Mouse (Mus musculus): Measurements from ENCODE around the gene Rfx4. TPM values are rescaled to one million over a fixed set of nuclear protein-coding genes. Genes with fewer than 3 reads are reported as not detected.

The Rfx4 gene
- polyA plus RNA-seq, 1 experiment from 2014 or later: not detected

- DNase-seq (no peak), ATAC-seq (ENCODE audit: low read depth) (no peak)
- Histone ChIP-seq H3K27me3 (no peaks in the 10 kb centered on the region), H3K4me3 (replicated peaks) (no peak overlapping the region), H3K9ac (no peak overlapping the region), H3K27ac (no peak overlapping the region), H3K36me3 (peaks cover 40% of the 10 kb centered on the region), H3K4me1 (replicated peaks) (no peaks in the 10 kb centered on the region), H3K9me3 (replicated peaks) (no peaks in the 10 kb centered on the region), H3K4me2 (no peak overlapping the region)
- 73% methylated on average over 12 of the region's 12 CpGs for WGBS (ENCODE audit: insufficient replicate concordance)
Measured at GRCm38 (mm10) chr10:84722711-84723110, 33.2 kb upstream of the Rfx4 start.

DNA sequence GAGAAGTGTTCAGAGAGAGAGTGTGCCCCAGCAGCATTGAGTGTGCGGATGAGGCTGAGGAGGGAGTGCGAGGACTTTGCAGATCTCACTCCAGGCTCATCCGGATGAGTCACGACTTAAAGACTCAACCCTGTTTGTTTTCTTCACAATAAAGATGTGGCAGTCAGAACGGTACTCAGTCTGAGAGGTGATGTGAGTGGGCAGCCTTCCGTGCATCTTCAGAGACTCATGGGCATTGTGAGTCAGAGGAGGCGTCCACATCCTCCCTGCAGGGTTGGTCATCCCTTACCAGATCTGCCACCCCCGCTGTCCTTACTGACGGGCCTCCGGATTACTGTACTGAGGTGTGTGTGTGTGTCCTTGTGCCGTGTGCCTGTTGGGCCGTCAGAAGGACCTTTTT is 28.9 kb upstream of the Rfx4 start:
- Histone ChIP-seq H3K36me3 (peaks cover 20% of the 10 kb centered on the region), H3K9me3 (replicated peaks) (no peaks in the 10 kb centered on the region), H3K27ac (no peak overlapping the region), H3K4me3 (replicated peaks) (no peak overlapping the region), H3K9ac (no peak overlapping the region), H3K4me2 (no peak overlapping the region), H3K4me1 (replicated peaks) (no peaks in the 10 kb centered on the region), H3K27me3 (no peaks in the 10 kb centered on the region)
- WGBS (ENCODE audit: insufficient replicate concordance): 81% methylated on average over 12 of the region's 12 CpGs
- ATAC-seq (ENCODE audit: low read depth): no peak
- DNase-seq: no peak

DNA sequence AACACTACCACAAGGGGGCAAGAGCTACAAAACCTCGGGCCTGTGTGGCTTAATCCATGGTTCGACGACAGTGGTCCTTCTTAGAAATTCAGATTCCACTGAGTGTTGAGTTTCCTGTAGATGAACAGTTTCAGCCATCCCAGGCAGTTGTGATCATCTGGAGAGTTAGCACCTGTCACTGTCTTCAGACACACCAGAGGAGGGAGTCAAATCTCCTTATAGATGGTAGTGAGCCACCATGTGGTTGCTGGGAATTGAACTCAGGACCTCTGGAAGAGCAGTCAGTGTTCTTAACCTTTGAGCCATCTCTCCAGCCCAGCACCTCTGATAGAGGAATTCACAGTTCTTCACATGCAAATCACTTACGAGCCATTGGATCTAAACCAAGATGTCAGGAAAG is 28.1 kb upstream of the Rfx4 start:
- DNase-seq: no peak
- Histone ChIP-seq H3K27me3 (no peaks in the 10 kb centered on the region), H3K9me3 (replicated peaks) (no peaks in the 10 kb centered on the region), H3K4me1 (replicated peaks) (no peaks in the 10 kb centered on the region), H3K9ac (no peak overlapping the region), H3K4me2 (no peak overlapping the region), H3K27ac (no peak overlapping the region), H3K4me3 (replicated peaks) (no peak overlapping the region), H3K36me3 (peaks cover 20% of the 10 kb centered on the region)
- WGBS (ENCODE audit: insufficient replicate concordance): 67% methylated on average over 4 of the region's 4 CpGs
- ATAC-seq (ENCODE audit: low read depth): no peak

GRCm38 (mm10) chr10:84730078-84730477 is 25.8 kb upstream of the Rfx4 start:
- peaks cover 14% of the 10 kb centered on the region for H3K36me3 ChIP-seq
- 68% methylated on average over 3 of the region's 3 CpGs for WGBS (ENCODE audit: insufficient replicate concordance)
- H3K4me2 ChIP-seq: no peak overlapping the region
- no peaks in the 10 kb centered on the region for H3K27me3 ChIP-seq
- H3K9ac ChIP-seq: no peak overlapping the region
- no peak overlapping the region for H3K27ac ChIP-seq
- DNase-seq (no peak), ATAC-seq (ENCODE audit: low read depth) (no peak)
- no peaks in the 10 kb centered on the region for H3K4me1 ChIP-seq (replicated peaks)
- H3K9me3 ChIP-seq (replicated peaks): no peaks in the 10 kb centered on the region
- no peak overlapping the region for H3K4me3 ChIP-seq (replicated peaks)

DNA sequence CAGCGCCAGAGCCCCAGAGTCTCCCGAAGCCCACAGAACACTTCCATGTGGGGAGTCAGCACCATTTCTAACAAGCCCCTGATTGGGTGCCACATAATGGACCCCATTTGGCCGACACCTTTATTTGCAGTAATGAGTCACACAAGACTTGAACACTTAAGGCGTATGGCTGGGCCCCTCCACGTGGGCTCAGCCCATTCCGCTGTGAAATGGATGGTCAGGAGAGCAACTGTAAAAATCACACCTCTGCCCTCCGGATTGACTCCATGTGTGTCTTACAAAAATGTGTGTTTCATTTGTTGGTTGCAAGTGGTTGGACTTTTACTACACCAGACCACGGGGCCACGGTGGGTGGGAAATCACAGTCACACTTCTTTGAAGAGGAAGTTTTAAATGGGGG is 24.9 kb upstream of the Rfx4 start:
- DNase-seq (no peak), ATAC-seq (ENCODE audit: low read depth) (no peak)
- 70% methylated on average over 9 of the region's 9 CpGs for WGBS (ENCODE audit: insufficient replicate concordance)

DNA sequence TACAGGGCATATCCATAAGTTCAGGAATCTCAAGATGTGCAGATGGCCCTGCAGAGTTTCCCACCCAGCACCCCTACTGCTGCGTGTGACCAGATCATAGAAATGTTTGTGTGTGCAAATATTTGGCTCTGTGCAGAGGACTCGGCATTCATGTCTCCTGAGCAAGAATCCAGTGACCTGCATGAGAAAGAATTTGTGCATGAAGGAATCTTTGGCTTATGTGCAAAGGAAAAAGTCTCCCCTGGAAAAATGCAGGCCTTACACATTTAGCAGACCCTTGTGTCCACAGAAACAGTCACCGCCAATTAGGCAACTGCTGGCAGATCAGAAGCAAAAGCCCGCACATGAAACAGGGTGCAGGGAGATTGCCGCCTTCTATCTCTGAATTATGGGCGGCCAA is 22.4 kb upstream of the Rfx4 start:
- ATAC-seq (ENCODE audit: low read depth) (no peak), DNase-seq (no peak)
- no peaks in the 10 kb centered on the region for H3K4me1 ChIP-seq (replicated peaks)
- H3K9ac ChIP-seq: no peak overlapping the region
- no peaks in the 10 kb centered on the region for H3K27me3 ChIP-seq
- H3K4me3 ChIP-seq (replicated peaks): no peak overlapping the region
- no peak overlapping the region for H3K27ac ChIP-seq
- H3K4me2 ChIP-seq: no peak overlapping the region
- no peaks in the 10 kb centered on the region for H3K36me3 ChIP-seq
- no peaks in the 10 kb centered on the region for H3K9me3 ChIP-seq (replicated peaks)
- 64% methylated on average over 6 of the region's 6 CpGs for WGBS (ENCODE audit: insufficient replicate concordance)

More for the DNA sequence above, 24.9 kb upstream of the Rfx4 start:
- Histone ChIP-seq H3K4me1 (replicated peaks) (no peaks in the 10 kb centered on the region), H3K4me3 (replicated peaks) (no peak overlapping the region), H3K9ac (no peak overlapping the region), H3K27me3 (no peaks in the 10 kb centered on the region), H3K27ac (no peak overlapping the region), H3K36me3 (peaks cover 5% of the 10 kb centered on the region), H3K4me2 (no peak overlapping the region), H3K9me3 (replicated peaks) (no peaks in the 10 kb centered on the region)

DNA sequence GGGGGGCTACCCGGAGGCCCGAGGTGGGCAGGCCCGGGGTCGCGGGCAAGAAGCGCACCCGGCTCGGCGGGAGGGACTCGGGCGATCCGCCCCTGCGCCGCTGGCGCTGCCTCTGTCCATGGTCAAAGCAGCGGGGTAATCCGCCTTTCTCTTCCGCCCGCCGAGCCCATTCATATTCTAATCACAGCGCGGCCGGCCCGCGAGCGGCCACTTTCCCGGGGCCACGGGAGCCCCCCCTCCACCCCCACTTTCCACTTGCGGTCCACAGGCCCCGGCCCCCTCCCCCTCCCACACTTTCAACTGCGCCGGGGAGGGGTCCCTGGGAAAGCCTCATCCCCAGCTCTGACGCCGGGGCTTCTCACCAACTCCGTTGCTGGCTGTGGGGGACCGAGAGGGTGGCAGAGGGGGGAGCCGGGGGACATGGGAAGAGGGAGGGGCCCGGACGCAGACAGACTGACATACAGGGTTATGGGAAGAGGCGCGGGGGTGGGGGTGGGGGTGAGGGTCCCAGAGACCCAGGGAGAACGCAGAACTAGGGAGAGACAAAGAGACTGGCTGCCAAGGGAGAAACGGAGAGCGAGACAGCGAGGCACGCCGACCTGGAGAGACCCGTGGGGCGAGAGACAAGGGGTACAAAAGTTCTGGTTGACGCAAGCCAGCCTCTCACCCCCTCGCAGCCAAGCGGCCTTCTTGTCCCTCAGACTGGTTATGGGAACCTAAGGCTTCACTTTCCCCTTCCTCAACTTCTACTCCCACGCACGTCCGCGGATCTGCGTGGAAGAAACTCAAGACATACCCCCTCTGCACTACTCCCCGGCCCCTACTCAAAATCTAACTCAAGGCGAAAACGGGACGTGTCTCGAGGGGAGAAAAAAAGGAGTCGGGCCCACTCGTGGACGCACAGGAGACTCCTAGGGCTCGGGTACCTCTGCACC is 744 bp upstream of the Rfx4 start:
- Histone ChIP-seq H3K4me2 (peak overlapping the region; percentile 47), H3K4me1 (replicated peaks) (peaks cover 18% of the 10 kb centered on the region), H3K27me3 (peaks cover 89% of the 10 kb centered on the region), H3K9me3 (replicated peaks) (no peaks in the 10 kb centered on the region), H3K4me3 (replicated peaks) (peak overlapping the region; percentile 29), H3K36me3 (no peaks in the 10 kb centered on the region), H3K27ac (no peak overlapping the region), H3K9ac (no peak overlapping the region)
- ATAC-seq (ENCODE audit: low read depth): no peak
- 2% methylated on average over 66 of the region's 66 CpGs for WGBS (ENCODE audit: insufficient replicate concordance)
- no peak for DNase-seq

DNA sequence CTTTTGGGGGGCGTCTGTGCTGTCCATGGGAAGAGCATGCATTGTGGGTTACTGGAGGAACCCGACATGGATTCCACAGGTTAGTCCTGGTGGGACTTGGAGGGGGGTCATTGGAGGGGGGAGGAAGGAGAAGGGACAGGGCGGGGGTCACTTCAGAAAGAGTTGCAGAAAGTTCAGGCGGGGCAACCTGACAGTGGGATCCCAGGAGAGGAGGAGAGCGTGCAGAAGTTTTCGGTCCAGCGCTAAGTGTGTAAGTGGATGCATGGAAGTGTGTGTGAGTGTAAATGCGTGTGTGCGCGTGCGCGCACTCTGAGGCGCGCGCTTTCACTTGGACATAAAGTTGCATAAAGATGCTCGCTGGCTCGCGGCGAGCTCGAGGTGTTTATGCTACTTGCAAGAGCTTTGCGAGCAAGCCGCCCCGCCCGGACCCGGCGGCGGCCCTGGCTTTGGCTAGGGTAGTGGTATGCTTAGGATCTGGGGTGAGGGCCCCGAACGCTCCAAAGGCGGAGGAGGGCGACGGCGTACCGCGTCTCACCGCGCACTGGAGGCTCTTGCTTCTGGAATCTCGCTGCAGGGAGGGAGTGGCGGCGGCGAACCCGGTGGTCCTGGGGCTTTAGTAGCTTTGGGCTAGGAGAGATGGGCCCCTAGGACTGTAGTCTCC is 703 bp downstream of the Rfx4 start:
- no peak for ATAC-seq (ENCODE audit: low read depth)
- Histone ChIP-seq H3K9me3 (replicated peaks) (no peaks in the 10 kb centered on the region), H3K27ac (no peak overlapping the region), H3K4me1 (replicated peaks) (peaks cover 18% of the 10 kb centered on the region), H3K4me3 (replicated peaks) (peak overlapping the region; percentile 16), H3K9ac (no peak overlapping the region), H3K4me2 (peak overlapping the region; percentile 38), H3K36me3 (no peaks in the 10 kb centered on the region), H3K27me3 (peaks cover 99% of the 10 kb centered on the region)
- no peak for DNase-seq
- 2% methylated on average over 42 of the region's 42 CpGs for WGBS (ENCODE audit: insufficient replicate concordance)

GRCm38 (mm10) chr10:84757426-84758199 is 1.8 kb downstream of the Rfx4 start:
- ATAC-seq (ENCODE audit: low read depth) (no peak), DNase-seq (no peak)
- H3K4me3 ChIP-seq (replicated peaks): no peak overlapping the region
- H3K9me3 ChIP-seq (replicated peaks): no peaks in the 10 kb centered on the region
- H3K27me3 ChIP-seq: peaks cover 99% of the 10 kb centered on the region
- no peak overlapping the region for H3K27ac ChIP-seq
- H3K4me1 ChIP-seq (replicated peaks): peaks cover 18% of the 10 kb centered on the region
- WGBS (ENCODE audit: insufficient replicate concordance): 7% methylated on average over 22 of the region's 22 CpGs
- H3K9ac ChIP-seq: no peak overlapping the region
- H3K4me2 ChIP-seq: no peak overlapping the region
- H3K36me3 ChIP-seq: no peaks in the 10 kb centered on the region

GRCm38 (mm10) chr10:84758200-84758468 is 2.3 kb downstream of the Rfx4 start:
- 9% methylated on average over 5 of the region's 5 CpGs for WGBS (ENCODE audit: insufficient replicate concordance)
- ATAC-seq (ENCODE audit: low read depth): no peak
- H3K4me1 ChIP-seq (replicated peaks): peaks cover 18% of the 10 kb centered on the region

More at GRCm38 (mm10) chr10:84758200-84758468, 2.3 kb downstream of the Rfx4 start:
- H3K36me3 ChIP-seq: no peaks in the 10 kb centered on the region
- no peak overlapping the region for H3K4me3 ChIP-seq (replicated peaks)
- no peak overlapping the region for H3K4me2 ChIP-seq
- H3K9me3 ChIP-seq (replicated peaks): no peaks in the 10 kb centered on the region
- peaks cover 99% of the 10 kb centered on the region for H3K27me3 ChIP-seq
- no peak for DNase-seq
- H3K9ac ChIP-seq: no peak overlapping the region
- H3K27ac ChIP-seq: no peak overlapping the region
